Mouse (Mus musculus): Measurements from ENCODE around the gene Zscan2. TPM values are rescaled to one million over a fixed set of nuclear protein-coding genes. Genes with fewer than 3 reads are reported as not detected.

The Zscan2 gene
- polyA plus RNA-seq (2014; fragmentation: Illumina TruSeq; extraction: RNeasy Lipid Tissue Mini Kit (QIAGEN cat#74804); ENCODE audit: low read depth, low replicate concordance) = 4.5 TPM

DNA sequence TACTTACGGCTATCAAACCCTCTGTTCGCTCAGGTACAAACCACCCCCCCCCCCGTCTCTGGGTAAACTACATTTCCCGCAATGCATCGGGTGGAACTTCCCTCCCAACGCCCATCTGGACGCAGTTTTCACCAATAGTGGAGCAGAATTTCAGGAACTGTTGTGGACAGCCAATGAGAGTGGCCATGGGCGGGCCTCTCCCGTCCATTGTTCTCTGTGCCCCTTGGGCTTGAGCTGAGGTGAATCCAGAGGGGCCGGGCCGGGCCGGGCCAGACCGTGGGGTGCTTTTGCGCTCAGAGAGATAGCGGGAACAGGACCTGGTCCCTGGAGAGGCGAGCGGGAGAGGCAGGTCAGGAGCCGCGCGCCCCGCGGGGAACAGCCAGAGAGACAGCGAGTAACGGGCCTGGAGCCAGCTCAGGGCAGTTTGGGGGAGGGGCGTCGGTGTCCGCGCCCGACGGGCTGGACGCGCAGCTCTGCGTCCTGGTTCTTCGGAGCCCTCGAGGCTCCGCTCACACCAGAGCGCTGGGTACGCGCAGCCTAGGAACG is at the start of gene Zscan2:
TSS of gene Zscan2 (plus strand) at position 192 of the 546 bp plus-strand sequence.

GRCm38 (mm10) chr7:80825843-80826403 is 34.8 kb upstream of the Zscan2 start, which contains the start of gene Iqgap1:
Iqgap1 (minus strand) TSS chr7:80825974.

DNA sequence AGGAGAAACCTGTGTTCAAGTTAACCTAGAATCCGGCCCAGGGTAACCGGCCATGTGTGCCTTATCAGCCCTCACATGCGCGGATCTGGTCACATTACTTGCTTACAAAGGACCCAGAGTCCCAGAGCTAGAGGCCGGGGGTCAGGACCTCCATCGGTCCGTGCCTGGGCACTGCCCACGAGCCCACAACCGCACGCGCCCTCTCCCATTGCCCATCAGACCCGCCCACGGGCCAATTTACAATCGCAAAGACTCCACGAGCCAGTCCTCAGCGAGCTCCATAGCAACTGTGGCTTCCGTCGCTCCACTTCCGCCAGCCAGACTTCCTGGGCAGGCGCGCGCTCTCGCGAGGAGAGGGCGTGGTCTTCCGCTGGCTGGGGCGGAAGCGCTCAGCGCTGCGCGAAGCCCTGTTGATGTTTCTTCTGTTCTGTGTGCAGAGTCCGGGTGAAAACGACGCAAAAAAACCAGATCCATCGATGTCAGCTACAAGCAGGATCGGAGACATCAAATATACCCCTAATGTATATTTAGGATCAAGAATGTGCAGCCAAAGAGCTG is 40.3 kb downstream of the Zscan2 start, which contains the start of gene Wdr73:
TSS of gene Wdr73 (minus strand) at position 326 of the 558 bp plus-strand sequence.

DNA sequence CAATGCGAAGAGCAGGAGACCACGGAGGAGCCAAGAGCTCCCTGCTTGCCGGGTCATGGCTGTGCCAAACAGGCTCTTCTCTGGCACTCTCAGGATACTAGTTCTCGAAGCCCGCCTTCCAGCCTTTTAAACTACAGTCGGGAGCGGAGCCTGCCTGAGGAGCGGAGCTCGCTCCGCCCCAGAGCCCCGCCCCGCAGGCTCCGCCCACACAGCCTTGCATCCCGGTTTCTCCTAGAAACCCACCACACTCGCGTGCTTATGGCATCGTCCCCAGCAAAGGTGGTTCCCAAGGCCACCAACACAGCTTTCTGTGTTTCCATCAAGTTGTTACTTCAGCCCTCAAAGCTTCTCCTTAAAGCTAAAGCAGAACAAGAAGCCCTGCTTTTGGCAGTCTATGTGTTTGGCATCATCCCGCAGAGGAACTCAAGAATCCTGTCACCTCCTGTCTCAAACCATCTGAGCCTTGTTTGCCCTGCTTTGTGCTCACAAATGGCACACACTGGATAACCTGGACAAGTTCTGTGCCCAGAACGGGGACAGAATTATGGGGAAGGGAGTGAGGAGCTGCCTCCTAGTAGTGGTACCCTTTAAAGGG is 44.3 kb downstream of the Zscan2 start, which contains the start of gene Nmb:
TSS of gene Nmb (minus strand) at position 156 of the 595 bp plus-strand sequence.

Other genes starting within 250 kb of the Zscan2 start
- 9.7 TPM for gene Crtc3, start 172.0 kb upstream of the Zscan2 start, polyA plus RNA-seq (2014; fragmentation: Illumina TruSeq; extraction: RNeasy Lipid Tissue Mini Kit (QIAGEN cat#74804); ENCODE audit: low read depth, low replicate concordance)
- 20.5 TPM for gene Iqgap1, start 34.9 kb upstream of the Zscan2 start, polyA plus RNA-seq (2014; fragmentation: Illumina TruSeq; extraction: RNeasy Lipid Tissue Mini Kit (QIAGEN cat#74804); ENCODE audit: low read depth, low replicate concordance)
- 8.4 TPM for gene Wdr73, start 40.3 kb downstream of the Zscan2 start, polyA plus RNA-seq (2014; fragmentation: Illumina TruSeq; extraction: RNeasy Lipid Tissue Mini Kit (QIAGEN cat#74804); ENCODE audit: low read depth, low replicate concordance)
- gene Nmb, start 44.2 kb downstream of the Zscan2 start, polyA plus RNA-seq (2014; fragmentation: Illumina TruSeq; extraction: RNeasy Lipid Tissue Mini Kit (QIAGEN cat#74804); ENCODE audit: low read depth, low replicate concordance) = 8.6 TPM
- gene Sec11a, start 86.9 kb downstream of the Zscan2 start, polyA plus RNA-seq (2014; fragmentation: Illumina TruSeq; extraction: RNeasy Lipid Tissue Mini Kit (QIAGEN cat#74804); ENCODE audit: low read depth, low replicate concordance) = 43.2 TPM
- 16.1 TPM for gene Zfp592, start 132.8 kb downstream of the Zscan2 start, polyA plus RNA-seq (2014; fragmentation: Illumina TruSeq; extraction: RNeasy Lipid Tissue Mini Kit (QIAGEN cat#74804); ENCODE audit: low read depth, low replicate concordance)
- 68.4 TPM for gene Alpk3, start 196.7 kb downstream of the Zscan2 start, polyA plus RNA-seq (2014; fragmentation: Illumina TruSeq; extraction: RNeasy Lipid Tissue Mini Kit (QIAGEN cat#74804); ENCODE audit: low read depth, low replicate concordance)

All from heart, adult 10 weeks (tissue).